ENCODE assay signal across 13 mouse cellular contexts in genomic region chr15:8867160-8867891, GRCm38 (mm10).
DNase-seq lines count a peak whose midpoint lies in the region; ATAC-seq and TF ChIP-seq lines count a peak whose summit lies in the region.
"Had no signal": no experiment of that assay in that cellular context is flagged by ENCODE, and none has a peak within 500 bp of the region (broad histone marks: within the 10 kb centered on the region; RNA-seq: fewer than 3 reads in every experiment).

No protein-coding gene starts in this region.

- TF ChIP-seq POLR2A in brain, embryonic 14.5 days (IDR thresholded peaks at IDR 0.05; ENCODE audit: borderline replicate concordance, extremely low read depth, insufficient read depth, insufficient read length, poor library complexity, severe bottlenecking) = no peak

- peak; percentile 73 for ATAC-seq in forebrain, embryonic 15.5 days (replicated peaks)
- ATAC-seq in midbrain, embryonic 12.5 days (ENCODE audit: low FRiP score, low read depth) = peak; percentile 67
- ATAC-seq: lung, postnatal 0 days had no signal

- intact Hi-C loops in left cerebral cortex, postnatal 4 days (cut with DNase I) = no loop called here
- intact Hi-C loops in left cerebral cortex, adult 2 months (cut with DNase I) = no loop called here

- H3K9me3 ChIP-seq in forebrain, embryonic 15.5 days = no peaks in the 10 kb centered on the region
- no peaks in the 10 kb centered on the region; the same call in 1 of the 2 replicates for H3K9me3 ChIP-seq in midbrain, embryonic 12.5 days
- H3K9me3 ChIP-seq: embryonic facial prominence, embryonic 15.5 days; heart, embryonic 10.5 days; limb, embryonic 13.5 days had no signal

- no peak overlapping the region for H3K4me3 ChIP-seq in left cerebral cortex, adult 2 months
- no peak overlapping the region for H3K4me3 ChIP-seq in forebrain, embryonic 15.5 days
- H3K4me3 ChIP-seq in midbrain, embryonic 12.5 days = no peak overlapping the region
- H3K4me3 ChIP-seq: embryonic facial prominence, embryonic 15.5 days; heart, embryonic 10.5 days; limb, embryonic 13.5 days had no signal

- no peak for TF ChIP-seq CTCF in left cerebral cortex, adult 2 months (IDR thresholded peaks at IDR 0.05)
- TF ChIP-seq CTCF in brain, embryonic 14.5 days (IDR thresholded peaks at IDR 0.05; ENCODE audit: borderline replicate concordance, extremely low read depth, insufficient read depth, insufficient read length) = no peak

- no peaks in the 10 kb centered on the region for H3K36me3 ChIP-seq in forebrain, embryonic 15.5 days
- no peaks in the 10 kb centered on the region for H3K36me3 ChIP-seq in midbrain, embryonic 12.5 days
- H3K36me3 ChIP-seq: embryonic facial prominence, embryonic 15.5 days; heart, embryonic 10.5 days; limb, embryonic 13.5 days had no signal

- no peak overlapping the region for H3K27ac ChIP-seq in left cerebral cortex, adult 2 months
- peak overlapping the region; percentile 55 for H3K27ac ChIP-seq in forebrain, embryonic 15.5 days (replicated peaks)
- H3K27ac ChIP-seq in midbrain, embryonic 12.5 days (replicated peaks) = peak overlapping the region; percentile 35; the same call in 1 of the 2 replicates
- H3K27ac ChIP-seq: embryonic facial prominence, embryonic 15.5 days; heart, embryonic 10.5 days; limb, embryonic 13.5 days had no signal

- H3K4me1 ChIP-seq in forebrain, embryonic 15.5 days = peaks cover 11% of the 10 kb centered on the region
- peaks cover 22% of the 10 kb centered on the region for H3K4me1 ChIP-seq in midbrain, embryonic 12.5 days
- H3K4me1 ChIP-seq: limb, embryonic 13.5 days had no signal

- H3K27me3 ChIP-seq in forebrain, embryonic 15.5 days = no peaks in the 10 kb centered on the region
- H3K27me3 ChIP-seq in midbrain, embryonic 12.5 days = no peaks in the 10 kb centered on the region; the same call in 1 of the 2 replicates
- H3K27me3 ChIP-seq: embryonic facial prominence, embryonic 15.5 days; limb, embryonic 13.5 days had no signal

- 8% methylated on average over 7 of the region's 7 CpGs for WGBS in forebrain, embryonic 15.5 days
- WGBS in midbrain, embryonic 12.5 days = 30% methylated on average over 7 of the region's 7 CpGs

- H3K9ac ChIP-seq in forebrain, embryonic 15.5 days (replicated peaks) = no peak overlapping the region
- no peak overlapping the region for H3K9ac ChIP-seq in midbrain, embryonic 12.5 days (replicated peaks)
- H3K9ac ChIP-seq: embryonic facial prominence, embryonic 15.5 days; limb, embryonic 13.5 days had no signal

- peak; percentile 45 for DNase-seq in left cerebral cortex, postnatal 4 days
- no peak for DNase-seq in left cerebral cortex, adult 2 months (ENCODE audit: extremely low spot score in 1 of 2, low spot score in 2 of 2)
- DNase-seq in brain, embryonic 14.5 days (ENCODE audit: low read depth) = peak; percentile 86
- no peak for DNase-seq in adrenal gland, postnatal 14 days
- no peak for DNase-seq in spleen, adult 18-20 months
- DNase-seq: cerebellum, postnatal 25 days; kidney, adult 9 months had no signal

- no peak overlapping the region for H3K4me2 ChIP-seq in forebrain, embryonic 15.5 days (replicated peaks)
- no peak overlapping the region for H3K4me2 ChIP-seq in midbrain, embryonic 12.5 days (replicated peaks)
- H3K4me2 ChIP-seq: embryonic facial prominence, embryonic 15.5 days; limb, embryonic 13.5 days had no signal

Comparison
In these comparisons a context has a peak if more than half of its experiments do, and no peak if none do; other contexts are left out.
1. DNase-seq: peak in left cerebral cortex, postnatal 4 days (single experiment) and brain, embryonic 14.5 days (single experiment); none in left cerebral cortex, adult 2 months (0 of 2), adrenal gland, postnatal 14 days (single experiment) and spleen, adult 18-20 months (0 of 2).